Mouse (Mus musculus): ENCODE measurements around the gene Trim17.

Gene Trim17

DNA sequence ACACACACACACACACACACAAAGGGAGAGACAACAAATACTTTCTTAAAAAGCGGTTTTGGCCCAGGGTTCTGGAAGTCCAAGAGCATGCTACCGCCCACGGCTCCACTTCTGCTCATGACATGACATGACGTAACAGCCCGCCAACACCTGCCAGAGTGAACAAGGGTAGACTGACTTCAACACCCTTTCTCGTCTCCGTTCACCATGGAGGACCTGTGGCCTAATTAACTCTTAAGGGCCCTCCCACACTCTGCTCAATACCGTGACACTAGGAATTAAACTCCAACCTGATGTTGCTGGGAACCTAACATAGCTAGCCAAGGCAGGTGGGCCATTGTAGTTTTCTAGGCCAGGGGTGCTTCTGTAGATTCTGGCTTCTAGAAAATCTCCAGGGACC lies 14.5 kb downstream of the Trim17 start:
- no peak for DNase-seq

DNA sequence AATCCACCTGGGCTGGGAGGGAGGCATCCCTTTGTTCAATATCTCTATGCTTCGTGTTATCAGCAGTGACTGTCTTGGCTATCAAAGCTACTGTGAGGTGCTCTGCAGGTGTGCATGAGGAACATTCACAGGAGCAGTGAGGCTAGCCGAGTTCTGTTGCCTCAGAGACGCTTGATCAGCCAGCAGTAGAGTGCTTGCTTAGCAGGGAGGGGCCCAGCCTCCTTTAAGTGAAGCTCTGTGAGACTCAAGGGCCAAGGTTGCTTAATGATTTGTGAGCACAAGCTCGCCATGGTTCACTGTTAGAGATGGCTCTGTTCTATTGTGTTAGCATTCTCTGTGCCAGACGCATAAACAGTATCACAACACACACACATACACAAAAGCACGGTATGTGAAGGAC lies 15.2 kb downstream of the Trim17 start:
- no peak for DNase-seq

DNA sequence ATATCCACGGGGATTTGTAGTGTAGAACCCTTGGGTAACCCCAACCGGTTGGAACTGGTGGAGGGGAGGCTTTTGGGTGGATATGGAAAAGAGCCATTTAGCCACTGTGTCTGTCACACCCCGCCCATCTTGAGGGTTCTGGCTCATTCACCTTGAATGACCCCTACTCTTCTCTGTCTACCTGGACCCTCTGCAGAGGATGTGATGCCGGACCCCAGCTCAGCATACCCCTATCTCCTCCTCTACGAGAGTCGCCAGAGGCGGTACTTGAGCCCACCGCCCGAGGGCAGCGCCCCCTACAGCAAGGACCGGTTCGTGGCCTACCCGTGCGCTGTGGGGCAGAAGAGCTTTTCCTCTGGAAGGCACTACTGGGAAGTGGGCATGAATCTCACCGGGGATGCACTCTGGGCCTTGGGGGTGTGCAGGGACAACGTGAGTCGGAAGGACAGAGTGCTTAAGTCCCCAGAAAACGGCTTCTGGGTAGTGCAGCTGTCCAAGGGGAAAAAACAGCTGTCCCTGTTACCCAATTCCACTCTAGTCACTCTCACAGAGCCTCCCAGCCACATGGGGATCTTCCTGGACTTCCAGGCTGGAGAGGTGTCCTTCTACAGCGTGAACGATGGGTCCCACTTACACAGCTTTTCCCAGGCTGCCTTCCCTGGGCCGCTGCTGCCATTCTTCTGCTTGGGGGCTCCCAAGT lies 16.5 kb downstream of the Trim17 start:
- DNase-seq: no peak

DNA sequence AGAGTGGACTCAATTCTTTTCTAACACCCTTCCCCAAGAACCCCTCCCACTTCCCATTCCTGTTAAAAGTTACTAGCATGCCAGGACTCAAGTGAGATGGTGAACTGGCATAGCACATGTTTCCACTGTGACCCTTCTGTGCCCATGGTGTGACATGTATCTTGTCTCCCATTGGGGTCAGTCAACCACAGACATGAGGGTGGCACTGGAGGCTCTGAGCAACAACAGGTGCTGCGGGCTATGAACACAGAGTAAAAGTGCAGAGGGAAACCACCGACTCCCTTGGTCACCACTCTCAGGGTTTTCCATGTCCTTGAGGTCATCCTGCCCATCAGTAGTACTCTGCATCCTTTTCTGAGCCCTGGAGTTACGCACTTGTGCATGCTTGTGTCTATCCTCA lies 17.3 kb downstream of the Trim17 start:
- DNase-seq: no peak

DNA sequence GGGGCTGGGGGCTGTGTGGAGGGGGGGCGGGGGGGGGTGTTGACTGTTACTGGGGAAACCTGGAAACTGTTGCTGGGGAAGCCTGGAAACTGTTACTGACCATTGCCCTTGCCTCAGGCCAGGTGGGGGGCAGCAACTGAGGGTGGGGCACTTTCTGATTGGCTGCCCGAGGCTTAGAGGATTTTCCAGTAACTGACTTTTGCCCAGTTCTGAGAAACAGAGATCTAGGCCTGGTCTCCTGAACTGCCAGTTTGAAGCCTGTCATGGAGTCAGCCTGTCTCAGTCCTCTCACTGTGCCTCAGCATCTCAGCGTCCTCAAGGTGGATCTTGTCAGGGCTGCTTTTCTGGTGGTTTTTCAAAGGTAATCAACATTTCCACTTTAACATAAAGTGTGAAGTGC lies 19.9 kb downstream of the Trim17 start:
- no peak for DNase-seq

DNA sequence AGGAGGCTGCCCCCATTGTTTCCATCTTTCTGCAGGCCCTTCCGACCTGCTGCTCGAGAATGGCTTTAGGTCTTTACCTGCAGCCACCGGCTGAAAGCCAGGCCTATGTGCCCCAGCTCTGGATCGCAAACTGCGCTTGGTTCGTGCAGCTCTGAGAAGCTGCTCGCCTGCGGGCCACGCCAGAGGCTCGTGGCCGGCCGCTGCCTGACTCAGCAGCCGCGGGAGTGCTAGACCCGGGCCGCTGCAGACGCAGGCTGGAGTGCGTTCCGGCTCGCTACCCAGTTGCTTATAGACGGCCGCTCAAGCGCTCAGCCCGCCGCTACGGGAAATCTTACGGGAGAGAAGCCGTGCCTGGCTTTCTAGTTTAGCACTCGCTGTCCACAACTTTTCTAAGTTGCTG lies 22.7 kb downstream of the Trim17 start:
- peak; percentile 50 for DNase-seq

DNA sequence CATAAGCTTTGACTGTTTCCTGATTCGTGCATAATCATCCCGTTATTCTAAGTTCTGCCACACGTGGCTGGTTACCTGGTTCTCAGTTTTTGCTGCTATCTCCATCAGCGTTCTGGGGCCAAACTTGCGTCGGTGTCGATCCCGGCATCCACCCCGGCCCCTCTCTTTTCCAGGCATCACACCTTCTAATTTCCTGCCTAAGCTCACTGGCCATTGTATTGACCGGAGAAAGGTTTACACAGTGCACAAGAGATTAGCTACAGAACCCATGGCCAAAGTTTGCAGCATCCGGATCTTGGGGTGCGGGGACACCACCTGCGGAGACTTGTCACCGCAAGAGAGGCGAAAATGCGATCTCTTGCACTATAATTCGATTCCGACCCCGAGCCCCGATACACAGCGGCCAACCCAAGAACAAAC lies 23.1 kb downstream of the Trim17 start:
- DNase-seq: no peak

DNA sequence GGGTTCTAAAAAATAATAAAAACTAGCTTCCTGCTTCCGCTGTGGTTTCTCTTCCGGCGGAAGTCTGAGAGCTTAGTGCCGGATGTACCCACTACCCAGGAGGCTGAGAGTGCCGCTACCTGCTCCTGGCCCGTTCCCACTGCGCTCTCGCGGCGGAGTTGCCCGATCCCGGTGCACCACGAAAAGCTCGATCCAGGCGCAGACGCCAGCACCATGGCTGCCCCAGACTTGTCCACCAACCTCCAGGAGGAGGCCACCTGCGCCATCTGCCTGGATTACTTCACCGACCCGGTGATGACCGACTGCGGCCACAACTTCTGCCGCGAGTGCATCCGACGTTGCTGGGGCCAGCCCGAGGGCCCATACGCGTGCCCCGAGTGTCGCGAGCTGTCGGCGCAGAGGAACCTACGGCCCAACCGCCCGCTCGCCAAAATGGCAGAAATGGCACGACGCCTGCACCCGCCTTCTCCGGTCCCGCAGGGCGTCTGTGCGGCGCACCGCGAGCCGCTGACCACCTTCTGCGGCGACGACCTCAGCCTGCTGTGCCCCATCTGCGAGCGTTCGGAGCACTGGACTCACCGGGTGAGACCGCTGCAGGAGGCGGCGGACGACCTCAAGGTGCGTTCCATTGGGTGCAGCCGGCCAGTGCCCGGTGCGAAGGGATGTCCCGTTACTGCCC lies 23.7 kb downstream of the Trim17 start, which contains the start of gene Trim11:
Trim11 (plus strand) TSS at position 67 of the 679 bp plus-strand sequence.
- DNase-seq: peak; percentile 74 to 79

DNA sequence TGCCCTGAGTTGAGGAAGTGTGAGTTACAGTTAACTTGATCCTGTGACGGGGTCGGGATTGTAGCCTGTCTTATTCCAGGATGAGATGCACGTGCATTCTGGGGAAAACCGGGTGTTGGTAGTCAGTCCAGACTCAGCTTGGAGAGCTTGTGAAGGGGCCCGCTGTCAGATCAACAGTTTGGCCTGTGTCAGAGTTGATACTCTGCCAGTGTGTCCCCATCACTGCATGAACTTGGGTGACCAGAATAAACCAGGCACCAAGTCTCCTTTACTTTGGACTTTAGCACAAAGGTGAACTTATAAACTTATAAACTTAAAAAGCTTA lies 24.2 kb downstream of the Trim17 start:
- DNase-seq: no peak

DNA sequence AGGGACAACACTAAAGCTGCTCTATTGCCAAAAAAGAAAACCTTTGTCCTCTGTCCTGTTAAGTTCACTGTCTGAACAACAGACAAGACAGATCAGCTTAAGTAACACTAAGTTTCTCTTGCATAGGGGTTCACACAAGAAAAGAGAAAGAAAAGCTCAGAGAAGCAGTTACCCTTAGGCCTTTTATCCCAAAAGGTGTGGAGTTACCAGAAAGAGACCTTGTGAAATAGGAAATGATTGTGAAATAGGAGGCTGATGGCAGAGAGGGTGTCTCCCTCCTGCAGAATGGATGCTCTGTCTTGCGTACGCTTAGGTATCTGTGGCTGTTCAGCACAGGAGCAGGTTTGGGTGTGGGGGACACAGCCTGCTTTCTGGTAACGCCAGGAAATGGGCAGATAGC lies 24.7 kb downstream of the Trim17 start:
- no peak for DNase-seq

DNA sequence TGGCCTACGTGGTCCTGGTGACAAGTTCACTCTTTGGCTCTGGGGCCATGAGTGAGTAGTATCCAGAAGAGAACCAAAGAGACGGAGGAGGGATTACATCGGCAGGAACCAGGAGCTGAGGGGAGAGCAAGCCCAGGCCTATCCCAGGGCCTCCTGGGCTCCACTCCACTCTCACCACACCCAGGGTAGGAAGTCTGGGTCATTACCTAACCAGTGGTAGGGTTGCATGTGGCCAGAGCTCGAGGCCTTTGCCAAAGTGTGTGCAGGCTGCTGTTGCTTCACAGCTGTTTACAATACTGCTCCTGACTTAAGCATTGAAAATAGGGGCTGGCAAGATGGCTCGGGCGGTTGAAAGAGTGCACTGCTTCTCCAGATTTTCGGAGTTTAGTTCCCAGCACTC lies 25.2 kb downstream of the Trim17 start:
- DNase-seq: no peak

DNA sequence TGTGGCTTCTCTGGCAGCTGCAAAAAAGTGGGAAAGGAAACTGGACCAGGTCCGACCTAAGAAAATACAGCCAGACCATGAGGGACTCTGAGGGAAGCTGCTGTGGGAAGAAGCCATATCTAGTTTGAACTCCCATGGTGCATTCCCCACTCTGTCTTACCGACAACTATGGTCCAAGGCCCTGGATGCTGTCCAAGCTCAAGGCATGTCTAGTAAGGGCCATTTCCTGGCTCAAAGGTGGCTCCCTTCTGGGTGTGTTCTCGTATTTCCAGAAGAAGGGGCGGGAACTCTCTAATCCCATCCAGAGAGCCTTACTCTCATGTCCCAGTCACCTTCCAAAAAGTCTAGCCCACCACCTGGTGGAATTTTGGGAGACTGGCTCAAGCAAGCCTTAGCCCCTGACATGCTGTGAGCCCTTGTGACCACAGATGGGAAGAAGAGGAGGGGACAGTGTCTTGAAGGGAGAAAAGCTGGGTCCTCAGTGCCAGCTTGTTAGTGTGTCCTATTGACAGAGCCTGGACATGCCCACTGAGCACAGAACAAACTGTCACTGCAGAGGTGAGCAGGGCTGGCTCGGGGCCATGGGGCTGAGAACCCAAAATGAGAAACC lies 26.0 kb downstream of the Trim17 start:
- no peak for DNase-seq

DNA sequence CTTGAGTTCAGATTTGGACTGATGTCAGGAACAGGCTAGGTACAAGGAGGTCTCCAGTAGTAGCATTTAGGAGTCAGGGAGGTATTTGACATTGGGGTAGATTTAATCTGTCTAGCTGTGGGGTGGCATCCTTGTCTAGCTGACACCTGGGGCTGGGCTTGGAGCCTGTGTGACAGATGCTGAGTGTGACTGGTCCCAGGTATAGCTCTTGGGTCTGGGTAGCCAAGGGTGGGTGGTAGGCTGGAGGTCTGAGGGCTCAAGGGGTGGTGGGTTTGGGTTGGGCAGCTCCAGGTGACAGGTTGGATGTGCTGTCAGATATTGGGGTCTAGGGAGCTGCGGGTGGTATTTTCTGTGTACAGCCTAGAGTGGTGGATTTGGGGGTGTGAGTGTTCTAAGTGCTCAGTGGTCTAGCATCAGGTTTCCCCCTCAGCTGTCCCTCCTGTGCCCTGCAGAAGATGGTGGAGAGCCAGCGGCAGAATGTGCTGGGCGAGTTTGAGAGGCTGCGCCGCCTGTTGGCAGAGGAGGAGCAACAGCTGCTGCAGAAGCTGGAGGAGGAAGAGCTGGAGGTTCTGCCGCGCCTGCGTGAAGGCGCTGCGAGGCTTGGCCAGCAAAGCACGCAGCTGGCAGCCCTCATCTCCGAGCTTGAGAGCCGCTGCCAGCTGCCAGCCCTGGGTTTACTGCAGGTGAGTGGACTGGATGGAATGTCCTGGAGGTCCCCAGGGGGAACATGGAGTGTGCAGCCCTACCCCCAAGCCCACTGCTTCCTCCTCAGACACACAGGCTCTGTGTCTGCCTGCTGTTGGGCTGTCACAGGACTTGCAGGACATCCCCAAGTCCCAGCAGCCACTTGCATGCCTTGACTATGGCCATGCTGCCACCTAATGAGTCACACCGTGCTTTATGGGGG lies 27.3 kb downstream of the Trim17 start:
- peak; percentile 82 to 83 for DNase-seq

DNA sequence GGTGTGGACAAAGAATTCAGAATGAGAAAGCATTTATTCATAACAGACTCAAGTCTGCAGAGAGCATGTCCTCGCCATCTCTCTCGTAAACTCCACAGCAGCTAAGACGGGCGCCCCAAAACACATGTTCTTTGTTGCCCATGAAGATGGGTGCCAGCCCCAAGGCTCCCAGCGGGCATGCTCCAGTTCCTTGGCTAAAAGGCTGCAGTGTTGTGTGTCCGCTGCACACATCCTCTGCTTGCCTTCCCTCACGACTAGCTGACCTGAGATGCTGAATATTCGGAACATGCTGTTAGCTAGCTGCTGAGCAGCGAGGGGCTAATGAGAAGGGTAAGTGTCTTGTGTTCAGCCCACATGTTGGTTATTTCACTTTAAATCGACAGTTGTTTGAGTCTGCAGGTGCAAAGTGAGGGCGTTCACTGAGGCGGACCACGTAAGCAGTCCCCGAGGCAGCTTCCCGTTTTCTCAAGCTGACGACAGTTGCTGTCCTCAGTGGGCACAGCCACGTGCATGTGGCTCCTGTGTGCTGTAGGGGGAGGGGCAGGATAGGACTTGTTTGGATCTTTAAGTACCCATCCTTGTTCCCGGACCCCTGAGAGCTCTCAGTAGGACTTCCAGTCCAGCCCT lies 28.1 kb downstream of the Trim17 start:
- DNase-seq: peak; percentile 83 to 88

DNA sequence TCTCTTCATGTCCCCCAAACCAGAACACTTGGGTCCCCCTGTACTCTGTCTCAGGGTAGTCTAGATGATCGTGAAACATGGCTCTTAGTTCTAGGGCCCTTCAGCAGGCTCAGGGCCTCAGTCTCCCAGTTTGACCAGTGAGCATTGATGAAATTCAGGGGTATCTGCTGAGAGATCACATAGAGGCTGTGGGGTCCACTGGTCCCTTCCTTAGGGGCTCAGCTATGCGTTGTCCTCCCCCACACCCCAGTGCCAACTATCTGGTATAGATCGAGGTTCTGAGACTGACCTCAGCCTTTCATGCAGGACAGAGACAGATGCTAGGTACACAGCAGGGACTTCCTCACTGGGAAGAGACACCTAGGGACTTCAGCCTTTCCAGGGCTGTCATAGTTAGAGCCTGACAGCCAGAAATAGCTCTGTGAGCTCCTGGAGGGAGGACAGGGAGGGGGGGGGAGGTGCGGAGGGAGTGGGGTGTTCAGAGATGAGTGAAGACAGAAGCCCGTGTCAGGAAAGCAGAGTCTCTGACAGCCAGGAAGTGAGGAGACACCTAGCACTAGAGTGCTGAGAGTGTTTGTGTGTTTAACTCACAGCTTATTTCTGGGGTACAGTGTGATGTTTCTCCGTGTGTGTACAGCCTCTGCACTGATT lies 29.3 kb downstream of the Trim17 start:
- no peak for DNase-seq

DNA sequence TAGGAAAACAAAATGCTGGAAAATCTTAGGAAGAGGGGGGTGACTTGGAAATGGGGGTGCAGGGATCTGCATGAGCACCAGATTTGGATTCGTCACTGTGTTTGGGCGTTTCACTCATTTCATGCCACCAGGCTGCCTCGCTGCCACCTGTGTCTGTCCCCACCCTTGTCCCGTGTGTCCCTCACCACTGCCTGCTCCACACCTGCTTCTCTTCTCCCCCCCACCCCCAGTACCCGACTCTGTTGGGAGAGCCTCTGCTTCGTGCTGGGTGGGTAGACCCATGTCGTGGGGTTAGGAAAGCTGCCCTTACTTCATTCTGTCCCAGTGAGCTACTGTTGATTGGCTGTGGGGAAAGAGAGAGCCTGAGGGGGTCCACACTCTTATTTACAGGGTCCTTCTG lies 30.2 kb downstream of the Trim17 start:
- no peak for DNase-seq

DNA sequence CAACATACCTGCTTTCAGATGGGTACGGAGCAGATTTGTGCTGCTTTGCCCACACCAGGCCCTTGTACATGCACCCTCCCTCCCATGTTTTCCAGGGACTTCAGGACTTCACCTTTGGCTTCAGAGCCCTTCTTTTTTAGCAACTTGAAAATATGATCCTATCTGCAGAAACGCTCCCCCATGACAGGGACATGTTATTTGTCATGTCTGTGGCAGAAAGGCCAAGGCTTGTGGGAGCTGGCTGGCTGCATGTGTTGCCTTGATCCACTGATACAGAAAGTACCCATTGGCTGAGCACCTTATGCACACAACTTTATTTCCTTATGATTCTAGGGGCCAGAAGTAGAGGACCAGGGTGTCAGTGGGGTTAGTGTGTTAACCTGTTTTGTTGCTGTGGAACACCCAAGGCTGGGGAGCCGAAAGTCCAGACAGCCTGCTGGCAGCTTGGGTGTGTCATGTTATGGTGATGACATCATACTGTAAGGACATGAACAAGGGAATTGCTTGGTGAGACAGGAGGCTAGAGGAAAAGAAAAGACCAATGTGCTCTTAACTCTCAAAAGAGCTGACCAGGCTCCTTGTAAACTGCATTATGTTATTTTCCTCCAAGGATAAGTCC lies 30.9 kb downstream of the Trim17 start:
- no peak for DNase-seq

DNA sequence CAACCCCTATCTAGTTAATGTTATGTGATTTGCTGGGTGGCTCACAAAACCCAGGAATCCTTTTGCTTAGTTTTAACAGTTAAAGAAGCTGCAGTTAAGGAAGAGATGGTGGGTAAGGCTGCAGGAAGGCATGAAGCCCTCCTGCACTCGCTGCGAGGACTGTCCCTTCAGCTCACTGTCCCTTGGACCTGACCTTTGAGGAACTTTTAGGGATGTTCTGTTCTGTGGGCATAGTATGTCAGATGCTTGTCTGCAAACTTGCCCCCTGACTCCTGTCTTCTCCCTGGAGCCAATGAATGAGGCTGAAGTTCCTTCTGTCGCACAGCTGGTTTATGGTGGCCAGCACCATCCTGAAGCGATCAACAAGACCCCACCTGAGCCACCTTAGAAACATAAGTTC lies 34.7 kb downstream of the Trim17 start:
- no peak for DNase-seq

DNA sequence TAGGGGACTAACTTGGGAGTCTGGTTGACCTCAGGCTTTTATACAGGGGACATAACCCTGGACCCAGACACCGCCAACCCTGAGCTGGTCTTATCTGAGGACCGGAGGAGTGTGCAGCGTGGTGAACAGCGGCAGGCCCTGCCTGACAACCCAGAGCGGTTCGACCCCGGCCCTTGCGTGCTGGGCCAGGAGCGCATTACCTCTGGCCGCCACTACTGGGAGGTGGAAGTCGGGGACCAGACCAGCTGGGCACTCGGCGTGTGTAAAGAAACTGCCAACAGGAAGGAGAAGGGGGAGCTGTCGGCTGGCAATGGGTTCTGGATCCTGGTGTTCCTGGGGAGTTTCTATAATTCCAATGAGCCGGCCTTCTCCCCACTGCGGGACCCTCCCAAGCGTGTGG lies 35.7 kb downstream of the Trim17 start:
- no peak for DNase-seq

DNA sequence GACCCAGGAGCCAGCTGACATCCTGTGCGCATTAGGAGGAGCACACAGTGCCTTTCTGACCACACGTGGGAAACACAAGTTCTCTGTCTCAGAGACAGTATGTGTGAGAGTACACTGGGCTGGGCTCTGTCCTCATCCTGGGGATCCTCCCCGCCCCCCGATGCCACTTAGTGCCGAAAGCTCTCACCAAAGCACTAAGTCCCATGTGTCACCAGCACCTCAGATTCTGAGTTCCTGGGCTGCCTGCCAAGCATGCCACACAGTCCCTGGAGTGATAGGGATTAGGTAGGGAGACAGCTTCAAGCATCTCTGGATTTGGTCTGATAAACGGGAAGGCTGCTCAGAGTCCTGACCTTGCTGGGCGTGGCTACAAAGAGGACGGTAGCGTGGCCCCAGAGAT lies 36.3 kb downstream of the Trim17 start:
- DNase-seq: no peak

DNA sequence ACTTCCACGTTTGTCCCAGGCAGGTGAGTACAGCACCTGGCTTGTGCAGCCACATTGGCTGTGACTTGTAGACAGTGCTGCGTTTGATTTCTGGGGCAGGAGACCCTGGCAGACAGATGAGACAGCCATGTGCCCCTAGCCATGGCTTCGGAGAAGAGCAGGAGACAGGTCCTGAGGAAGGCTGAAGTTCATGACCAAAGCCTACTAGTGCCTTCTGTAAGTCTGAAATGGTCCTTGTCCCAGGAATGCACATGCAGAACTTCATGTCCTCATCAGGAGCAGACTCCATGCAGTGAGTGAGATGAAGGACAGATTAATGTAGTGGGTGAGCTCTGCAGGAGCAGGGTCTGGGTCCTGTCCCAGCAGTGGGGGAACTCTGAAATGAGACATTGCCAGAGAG lies 37.4 kb downstream of the Trim17 start:
- no peak for DNase-seq

DNA sequence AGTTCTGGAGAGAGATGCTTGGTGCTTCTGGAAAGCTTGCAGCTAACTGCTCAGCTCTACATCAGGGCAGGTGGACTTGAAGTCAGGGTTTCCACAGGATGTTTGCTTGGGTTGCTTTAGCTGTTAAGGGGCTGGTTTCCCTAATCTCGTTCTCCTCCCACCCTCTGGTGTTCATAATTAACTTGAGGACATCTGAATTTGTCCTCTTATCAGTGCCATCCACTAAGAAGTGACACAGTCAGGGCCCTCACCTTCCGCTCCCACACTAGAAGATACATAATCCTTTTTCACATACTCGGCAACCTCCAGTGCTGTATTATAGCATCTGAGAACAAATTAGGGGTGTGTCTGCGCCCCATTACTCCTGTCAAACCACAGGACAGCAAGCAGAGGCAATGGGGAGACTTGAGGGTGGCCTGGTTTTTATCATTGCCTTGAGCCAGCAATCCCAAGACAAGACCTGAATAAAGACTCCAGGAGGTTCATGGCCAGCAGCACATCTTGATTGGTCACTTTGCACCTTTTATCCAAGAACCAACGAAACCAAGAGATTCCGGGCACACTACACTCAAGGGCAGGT lies 38.7 kb downstream of the Trim17 start:
- DNase-seq: no peak

Data from B cell, adult 2 months (primary cell).